Mouse (Mus musculus): ENCODE measurements around the gene Cyp4f39.

GRCm38 (mm10) chr17:32492349-32492980, 39.9 kb downstream of the Cyp4f39 start:
- TF ChIP-seq CTCF (IDR thresholded peaks at IDR 0.05; ENCODE audit: low read depth, low read length) (no peak), TAL1 (conservative IDR thresholded peaks at IDR 0.05; ENCODE audit: low read depth, low read length) (no peak), POLR2AphosphoS5 (IDR thresholded peaks at IDR 0.05; ENCODE audit: insufficient replicate concordance, low read depth, low read length) (no peak), GATA1 (IDR thresholded peaks at IDR 0.05; ENCODE audit: borderline replicate concordance, low read length) (no peak), GATA2 (IDR thresholded peaks at IDR 0.05; ENCODE audit: borderline replicate concordance, low read depth, low read length) (no peak)
